Mouse (Mus musculus): Measurements from ENCODE around the gene Aqp9.

DNA sequence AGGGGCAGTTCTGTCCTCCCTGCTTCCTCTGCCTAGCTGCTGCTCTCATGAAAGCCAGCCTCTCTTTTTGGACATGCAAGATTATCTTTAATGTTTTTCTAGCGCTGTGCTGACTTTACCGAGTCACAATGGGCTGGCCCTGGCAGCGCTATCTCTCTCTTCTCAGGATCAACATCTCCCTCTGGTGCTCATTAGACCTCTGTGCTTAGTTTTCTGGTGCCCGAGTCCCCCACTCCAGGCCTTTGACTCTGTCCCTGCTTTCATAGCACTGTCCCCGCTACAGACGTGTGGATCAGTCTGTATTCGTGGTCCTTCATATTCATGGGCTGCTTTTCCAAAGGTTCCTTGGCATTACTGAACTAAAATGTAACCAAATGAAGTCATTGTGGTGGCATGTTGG lies 89.3 kb downstream of the Aqp9 start:
- TF ChIP-seq POLR2A (IDR thresholded peaks at IDR 0.05; ENCODE audit: borderline replicate concordance, extremely low read depth, insufficient read depth, insufficient read length, poor library complexity, severe bottlenecking) (no peak), CTCF (IDR thresholded peaks at IDR 0.05; ENCODE audit: borderline replicate concordance, extremely low read depth, insufficient read depth, insufficient read length) (no peak)

Measured in brain, embryonic 14.5 days (tissue).